Mouse (Mus musculus) bone marrow, adult 2 months (tissue): ENCODE results near the gene Qser1. TPM values are rescaled to one million over a fixed set of nuclear protein-coding genes. Genes with fewer than 3 reads are reported as not detected.

Experiments used
- H3K27ac ChIP-seq: fragments of 200-500 bp; 2 replicates; pipeline ENCODE4 v1.5.1; 2012; ENCODE audit warnings: low read depth, mild to moderate bottlenecking, control low read depth, inconsistent platforms, low read length; ENCODE audit not compliant: control insufficient read depth, poor library complexity, insufficient read depth
- H3K4me1 ChIP-seq: fragments of 200-500 bp; 2 replicates; pipeline ENCODE4 v1.6.1; 2011; ENCODE audit warnings: low read length; ENCODE audit not compliant: control insufficient read depth, insufficient read depth
- H3K4me3 ChIP-seq: fragments of 200-500 bp; replicated peaks from 2 replicates; pipeline ENCODE3; 2011; ENCODE audit warnings: mild to moderate bottlenecking, low read depth, low read length, control low read depth; ENCODE audit not compliant: control insufficient read depth
- CTCF ChIP-seq: fragments of 200-500 bp; IDR thresholded peaks from 2 replicates; pipeline ENCODE4 v1.5.1; 2011; ENCODE audit warnings: low read length, control low read depth; ENCODE audit not compliant: control insufficient read depth, insufficient read depth
- POLR2A ChIP-seq: fragments of 200-500 bp; IDR thresholded peaks from 2 replicates; pipeline ENCODE4 v1.6.1; 2011; ENCODE audit warnings: low read depth, mild to moderate bottlenecking, control low read depth, low read length, borderline replicate concordance; ENCODE audit not compliant: control insufficient read depth
- WGBS: fragments of 180-500 bp; shearing (Covaris S2); methylation state at CpG from one replicate; pipeline ENCODE4 v1.1.7; 2018; 5-methylcytosine and 5-hydroxymethylcytosine counted together
- polyA plus RNA-seq: library from polyadenylated mRNA; stranded (reverse); fragments of >200 nt; gene quantifications from 2 replicates; pipeline ENCODE4 v1.2.4, GENCODE M21; 2011; ENCODE audit warnings: low replicate concordance; ENCODE audit not compliant: missing spikeins, insufficient read depth, insufficient read length

The Qser1 gene
- polyA plus RNA-seq, 1 experiment = 2.8 TPM

DNA sequence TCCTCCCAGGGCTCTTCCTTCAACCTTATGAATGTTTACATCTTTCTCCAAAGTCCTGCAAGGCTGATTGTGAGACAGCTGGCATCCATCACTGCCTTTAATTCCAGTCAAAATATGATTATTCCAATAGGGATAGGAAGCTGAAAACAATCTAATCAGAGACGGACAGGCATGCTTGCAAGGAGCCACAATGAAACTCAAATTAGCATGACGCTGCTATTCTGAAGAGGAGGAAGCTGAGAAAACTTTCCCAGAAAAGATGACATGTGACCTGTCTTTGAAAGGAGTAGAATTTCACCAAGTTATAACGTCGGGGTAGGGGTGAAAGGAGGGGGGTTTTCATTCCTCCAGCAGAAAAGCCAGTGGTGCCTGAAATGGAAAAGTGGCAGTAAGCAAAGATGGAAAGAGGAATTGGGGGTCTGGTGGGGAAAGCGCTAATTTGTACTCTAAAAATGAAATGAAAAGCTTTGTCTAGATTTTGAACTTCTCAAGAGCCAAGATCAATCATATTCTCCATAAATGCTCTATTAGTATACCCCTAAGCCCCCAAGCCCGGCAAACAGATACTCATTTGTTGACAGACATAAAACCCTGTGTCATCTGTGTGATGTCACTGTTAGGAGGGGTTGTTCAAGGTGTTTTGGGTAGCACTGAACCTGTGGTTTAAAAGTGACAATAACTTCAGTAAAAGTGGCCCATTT, 105.7 kb downstream of the Qser1 start:
- Histone ChIP-seq H3K27ac (no peak overlapping the region), H3K4me3 (no peak overlapping the region), H3K4me1 (no peaks in the 10 kb centered on the region)
- WGBS = 9% methylated on average over 6 of the region's 6 CpGs
- TF ChIP-seq POLR2A = no peak
- TF ChIP-seq CTCF = no peak

GRCm38 (mm10) chr2:104709786-104710337, 106.7 kb downstream of the Qser1 start:
- WGBS = 56% methylated on average over 6 of the region's 6 CpGs
- no peak overlapping the region for H3K4me3 ChIP-seq
- TF ChIP-seq CTCF (no peak), POLR2A (no peak)
- no peak overlapping the region for H3K27ac ChIP-seq
- H3K4me1 ChIP-seq = no peaks in the 10 kb centered on the region

Other genes starting within 250 kb of the Qser1 start
- 22.1 and 26.7 TPM in 2 replicates for gene Cstf3, start 226.2 kb downstream of the Qser1 start, polyA plus RNA-seq
- gene Tcp11l1, start 104.6 kb downstream of the Qser1 start, polyA plus RNA-seq = 2.7 and 3.9 TPM in 2 replicates
- not detected in 2 replicates for gene Pin1rt1, start 100.4 kb downstream of the Qser1 start, polyA plus RNA-seq
- 1.7 TPM in 1 of 2 replicates, not detected in the other for gene Depdc7, start 73.9 kb downstream of the Qser1 start, polyA plus RNA-seq
- gene Prrg4, start 33.1 kb upstream of the Qser1 start, polyA plus RNA-seq = not detected in 2 replicates
- 8.8 TPM in 1 of 2 replicates, not detected in the other for gene Ccdc73, start 51.0 kb upstream of the Qser1 start, polyA plus RNA-seq
- 97.7 and 133 TPM in 2 replicates for gene Eif3m, start 200.3 kb upstream of the Qser1 start, polyA plus RNA-seq